Mouse (Mus musculus): ENCODE results near the gene Rpl4. TPM values are rescaled to one million over a fixed set of nuclear protein-coding genes. Genes with fewer than 3 reads are reported as not detected.

The Rpl4 gene
- polyA plus RNA-seq, 1 experiment from 2014 or later: 592 TPM

GRCm38 (mm10) chr9:64222098-64222497 lies 48.9 kb downstream of the Rpl4 start:
- 28% methylated on average over 2 of the region's 2 CpGs for WGBS (ENCODE audit: insufficient replicate concordance)
- H3K27ac ChIP-seq (ENCODE audit: low read length): no peak overlapping the region
- H3K9ac ChIP-seq (ENCODE audit: low read depth, low read length): no peak overlapping the region
- H3K9me3 ChIP-seq (replicated peaks; ENCODE audit: control insufficient read depth, low read length): no peaks in the 10 kb centered on the region
- no peak overlapping the region for H3K4me3 ChIP-seq (ENCODE audit: low read depth, low read length)
- no peak overlapping the region for H3K4me2 ChIP-seq (ENCODE audit: low read depth, low read length)
- H3K4me1 ChIP-seq (ENCODE audit: control insufficient read depth, low read depth, low read length): no peaks in the 10 kb centered on the region; the same call in none of the 2 replicates
- ATAC-seq (ENCODE audit: low read depth): no peak
- H3K36me3 ChIP-seq (ENCODE audit: control insufficient read depth, insufficient read depth): no peaks in the 10 kb centered on the region
- no peaks in the 10 kb centered on the region for H3K27me3 ChIP-seq (ENCODE audit: control insufficient read depth, insufficient read depth, low read depth, low read length)

- Histone ChIP-seq H3K36me3 (ENCODE audit: control insufficient read depth, insufficient read depth) (no peaks in the 10 kb centered on the region), H3K27me3 (ENCODE audit: control insufficient read depth, insufficient read depth, low read depth, low read length) (no peaks in the 10 kb centered on the region), H3K4me3 (ENCODE audit: low read depth, low read length) (no peak overlapping the region), H3K4me2 (ENCODE audit: low read depth, low read length) (no peak overlapping the region), H3K4me1 (ENCODE audit: control insufficient read depth, low read depth, low read length) (no peaks in the 10 kb centered on the region), H3K9me3 (replicated peaks; ENCODE audit: control insufficient read depth, low read length) (no peaks in the 10 kb centered on the region), H3K27ac (ENCODE audit: low read length) (no peak overlapping the region), H3K9ac (ENCODE audit: low read depth, low read length) (no peak overlapping the region)
- peak; percentile 45; the same call in 1 of the 2 replicates for ATAC-seq (ENCODE audit: low read depth)
Measured at GRCm38 (mm10) chr9:64225805-64226204, 52.6 kb downstream of the Rpl4 start.

GRCm38 (mm10) chr9:64227736-64228135 lies 54.6 kb downstream of the Rpl4 start:
- no peak overlapping the region for H3K27ac ChIP-seq (ENCODE audit: low read length)
- no peak overlapping the region for H3K4me3 ChIP-seq (ENCODE audit: low read depth, low read length)
- H3K4me2 ChIP-seq (ENCODE audit: low read depth, low read length): no peak overlapping the region
- H3K27me3 ChIP-seq (ENCODE audit: control insufficient read depth, insufficient read depth, low read depth, low read length): no peaks in the 10 kb centered on the region
- no peaks in the 10 kb centered on the region for H3K9me3 ChIP-seq (replicated peaks; ENCODE audit: control insufficient read depth, low read length)
- 31% methylated on average over 12 of the region's 12 CpGs for WGBS (ENCODE audit: insufficient replicate concordance)
- H3K9ac ChIP-seq (ENCODE audit: low read depth, low read length): no peak overlapping the region
- ATAC-seq (ENCODE audit: low read depth): no peak
- no peaks in the 10 kb centered on the region for H3K36me3 ChIP-seq (ENCODE audit: control insufficient read depth, insufficient read depth)
- H3K4me1 ChIP-seq (ENCODE audit: control insufficient read depth, low read depth, low read length): no peaks in the 10 kb centered on the region; the same call in 1 of the 2 replicates

Small RNA genes lying within 50 kb of the gene (microRNA-seq; reads per million reads assigned to microRNA genes)
- gene Gm24106: not detected

Other genes with a start within 250 kb of the Rpl4 start
- gene Smad6, start 151.3 kb upstream of the Rpl4 start, polyA plus RNA-seq (2015; fragmentation: Nextera tagmentation; extraction: Ambion mirVana): 1.3 and 1.9 TPM in 2 replicates
- gene Lctl, start 56.2 kb upstream of the Rpl4 start, polyA plus RNA-seq (2015; fragmentation: Nextera tagmentation; extraction: Ambion mirVana): not detected in 2 replicates
- gene Zwilch, start 271 bp upstream of the Rpl4 start, polyA plus RNA-seq (2015; fragmentation: Nextera tagmentation; extraction: Ambion mirVana): 13.3 and 13.5 TPM in 2 replicates
- gene Snapc5, start 5.9 kb downstream of the Rpl4 start, polyA plus RNA-seq (2015; fragmentation: Nextera tagmentation; extraction: Ambion mirVana): 10.1 and 11.6 TPM in 2 replicates
- gene Uchl4, start 61.8 kb downstream of the Rpl4 start, polyA plus RNA-seq (2015; fragmentation: Nextera tagmentation; extraction: Ambion mirVana): 0.80 and 0.96 TPM in 2 replicates
- 26.5 and 29.1 TPM in 2 replicates for gene Map2k1, start 80.3 kb downstream of the Rpl4 start, polyA plus RNA-seq (2015; fragmentation: Nextera tagmentation; extraction: Ambion mirVana)
- 145 and 166 TPM in 2 replicates for gene Tipin, start 108.2 kb downstream of the Rpl4 start, polyA plus RNA-seq (2015; fragmentation: Nextera tagmentation; extraction: Ambion mirVana)
- 7.6 and 8.0 TPM in 2 replicates for gene Dis3l, start 167.9 kb downstream of the Rpl4 start, polyA plus RNA-seq (2015; fragmentation: Nextera tagmentation; extraction: Ambion mirVana)
- gene Megf11, start 212.3 kb downstream of the Rpl4 start, polyA plus RNA-seq (2015; fragmentation: Nextera tagmentation; extraction: Ambion mirVana): 0.51 and 0.69 TPM in 2 replicates

Data from liver, embryonic 16.5 days (tissue).